Mouse (Mus musculus): ENCODE results near the gene Spns1. TPM values are rescaled to one million over a fixed set of nuclear protein-coding genes. Genes with fewer than 3 reads are reported as not detected.
"Not testable (repeated sequence)": the region's sequence is repeated elsewhere in the genome, so short reads cannot be mapped to it uniquely, and the experiment has no call there.

Gene Spns1
- total and polyA plus RNA-seq, 3 experiments, result 36.4 to 61.7 (median 42.6) TPM

DNA sequence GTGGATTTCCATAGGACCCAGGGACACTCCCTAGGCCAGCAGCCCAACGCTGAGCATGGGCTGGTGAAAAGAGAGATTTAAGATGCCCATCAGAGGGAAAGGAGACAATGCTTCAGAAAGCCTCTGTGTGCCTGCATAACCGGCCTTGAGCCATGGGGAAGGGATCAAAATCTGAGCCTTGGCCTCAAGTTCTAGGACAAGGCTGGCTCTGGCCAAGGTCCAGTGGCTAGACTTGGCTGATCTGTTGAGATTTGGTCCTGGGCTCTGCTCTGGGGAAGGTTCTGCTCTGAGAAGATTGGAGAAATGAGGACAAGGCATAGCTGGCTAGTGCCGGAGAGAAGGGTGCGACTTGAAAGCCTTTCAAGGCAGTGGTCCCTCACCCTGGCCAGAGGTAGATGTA, 33.8 kb upstream of the Spns1 start:
- TF ChIP-seq NELFE (IDR thresholded peaks at IDR 0.05; ENCODE audit: low read depth, low read length) (no peak), POLR2A (IDR thresholded peaks at IDR 0.05; ENCODE audit: low read depth, low read length) (no peak)
- Histone ChIP-seq H3K4me3 (replicated peaks in 1 of 3; ENCODE audit: low read depth in 2 of 3, low read length in 2 of 3, poor library complexity in 1 of 3) (no peak overlapping the region), H3K9ac (ENCODE audit: insufficient read depth, low read depth) (no peak overlapping the region), H3K79me2 (replicated peaks; ENCODE audit: control insufficient read depth, extremely low read depth, insufficient read depth, poor library complexity, severe bottlenecking) (peaks cover 27% of the 10 kb centered on the region), H3K9me3 (replicated peaks; ENCODE audit: low read length) (no peaks in the 10 kb centered on the region), H3K27me3 (replicated peaks) (no peaks in the 10 kb centered on the region), H3K27ac (ENCODE audit: insufficient read depth, low read depth) (no peak overlapping the region), H3K4me1 (ENCODE audit: control insufficient read depth in 1 of 2, insufficient read depth in 2 of 2) (peaks cover 23 to 43% of the 10 kb centered on the region in 2 experiments), H3K36me3 (replicated peaks in 1 of 2; ENCODE audit: control insufficient read depth in 1 of 2, insufficient read depth in 1 of 2, low read length in 1 of 2) (peaks cover 51 to 68% of the 10 kb centered on the region in 2 experiments), H3K4me2 (ENCODE audit: insufficient read depth, low read depth, poor library complexity, severe bottlenecking) (no peak overlapping the region)
- in situ Hi-C loops (cut with MboI; ENCODE audit: low pct_ligation_motif_present, low pct_unique_long_range_greater_than_20kb, low sequenced_read_pairs), result no loop called here
- no peak for DNase-seq (ENCODE audit: extremely low read depth)
- dilution Hi-C loops (cut with MboI; ENCODE audit: extremely low pct_ligation_motif_present, extremely low pct_unique_long_range_greater_than_20kb, low sequenced_read_pairs), result no loop called here

DNA sequence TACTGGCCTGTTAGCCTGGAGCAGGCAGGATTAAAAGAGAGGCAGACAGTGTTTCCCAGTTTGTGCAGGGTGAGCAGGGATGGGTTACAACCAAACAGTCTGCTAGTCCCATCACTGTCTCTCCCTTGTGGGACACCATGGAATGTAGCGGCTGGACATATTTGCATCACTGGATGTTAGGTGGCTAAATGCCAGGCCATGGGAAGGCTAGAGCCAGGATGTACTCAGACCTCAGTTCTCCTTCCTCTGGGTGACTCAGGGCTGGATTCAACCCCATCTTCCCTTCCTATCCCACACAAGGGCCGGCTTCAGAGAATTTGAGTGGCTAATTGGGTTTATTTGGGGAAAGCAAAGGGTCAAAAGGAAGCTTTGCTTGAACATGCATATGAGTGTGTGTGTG, 31.4 kb upstream of the Spns1 start:
- Histone ChIP-seq H3K4me3 (replicated peaks in 1 of 3; ENCODE audit: low read depth in 2 of 3, low read length in 2 of 3, poor library complexity in 1 of 3) (no peak overlapping the region), H3K9ac (ENCODE audit: insufficient read depth, low read depth) (no peak overlapping the region), H3K4me2 (ENCODE audit: insufficient read depth, low read depth, poor library complexity, severe bottlenecking) (no peak overlapping the region), H3K36me3 (replicated peaks in 1 of 2; ENCODE audit: control insufficient read depth in 1 of 2, insufficient read depth in 1 of 2, low read length in 1 of 2) (peaks cover 51 to 72% of the 10 kb centered on the region in 2 experiments), H3K4me1 (ENCODE audit: control insufficient read depth in 1 of 2, insufficient read depth in 2 of 2) (peaks cover 13 to 33% of the 10 kb centered on the region in 2 experiments), H3K9me3 (replicated peaks; ENCODE audit: low read length) (no peaks in the 10 kb centered on the region), H3K27ac (ENCODE audit: insufficient read depth, low read depth) (no peak overlapping the region), H3K79me2 (replicated peaks; ENCODE audit: control insufficient read depth, extremely low read depth, insufficient read depth, poor library complexity, severe bottlenecking) (peaks cover 14% of the 10 kb centered on the region), H3K27me3 (replicated peaks) (no peaks in the 10 kb centered on the region)
- DNase-seq (ENCODE audit: extremely low read depth), result no peak
- dilution Hi-C loops (cut with MboI; ENCODE audit: extremely low pct_ligation_motif_present, extremely low pct_unique_long_range_greater_than_20kb, low sequenced_read_pairs), result no loop called here
- in situ Hi-C loops (cut with MboI; ENCODE audit: low pct_ligation_motif_present, low pct_unique_long_range_greater_than_20kb, low sequenced_read_pairs), result no loop called here
- TF ChIP-seq KAT2A (IDR thresholded peaks at IDR 0.05; ENCODE audit: insufficient replicate concordance, low read length) (no peak), JUN (IDR thresholded peaks at IDR 0.05; ENCODE audit: insufficient read depth, low read depth, low read length) (no peak), TBP (conservative IDR thresholded peaks at IDR 0.05; ENCODE audit: low read depth, low read length) (no peak), ZNF384 (IDR thresholded peaks at IDR 0.05; ENCODE audit: low read depth, low read length) (no peak), ZC3H11A (IDR thresholded peaks at IDR 0.05; ENCODE audit: low read depth, low read length) (no peak), USF2 (conservative IDR thresholded peaks at IDR 0.05; ENCODE audit: low read depth, low read length) (no peak), MAZ (IDR thresholded peaks at IDR 0.05; ENCODE audit: low read depth, low read length) (no peak), MAFK (IDR thresholded peaks at IDR 0.05; ENCODE audit: insufficient replicate concordance, low read length) (no peak), HCFC1 (IDR thresholded peaks at IDR 0.05; ENCODE audit: low read depth, low read length) (no peak)

DNA sequence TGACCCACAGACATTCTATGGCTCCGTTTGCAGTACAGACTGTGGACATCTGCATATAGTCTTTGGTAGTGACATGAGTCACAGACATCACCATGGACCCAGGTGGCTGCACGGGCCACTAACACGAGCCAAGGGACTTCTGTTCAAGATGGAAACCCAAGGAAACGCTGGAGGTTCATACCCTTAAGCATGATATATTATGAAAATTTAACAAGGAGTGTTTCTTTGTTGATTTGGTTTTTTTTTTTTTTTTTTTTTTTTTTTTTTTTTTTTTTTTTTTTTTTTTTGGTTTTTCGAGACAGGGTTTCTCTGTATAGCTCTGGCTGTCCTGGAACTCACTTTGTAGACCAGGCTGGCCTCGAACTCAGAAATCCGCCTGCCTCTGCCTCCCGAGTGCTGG, 25.3 kb upstream of the Spns1 start:
- in situ Hi-C loops (cut with MboI; ENCODE audit: low pct_ligation_motif_present, low pct_unique_long_range_greater_than_20kb, low sequenced_read_pairs); H3K4me3 ChIP-seq (replicated peaks in 1 of 3; ENCODE audit: low read depth in 2 of 3, low read length in 2 of 3, poor library complexity in 1 of 3); H3K9ac ChIP-seq (ENCODE audit: insufficient read depth, low read depth); H3K9me3 ChIP-seq (replicated peaks; ENCODE audit: low read length); H3K79me2 ChIP-seq (replicated peaks; ENCODE audit: control insufficient read depth, extremely low read depth, insufficient read depth, poor library complexity, severe bottlenecking); DNase-seq (ENCODE audit: extremely low read depth); H3K4me2 ChIP-seq (ENCODE audit: insufficient read depth, low read depth, poor library complexity, severe bottlenecking); dilution Hi-C loops (cut with MboI; ENCODE audit: extremely low pct_ligation_motif_present, extremely low pct_unique_long_range_greater_than_20kb, low sequenced_read_pairs); H3K27me3 ChIP-seq (replicated peaks); H3K27ac ChIP-seq (ENCODE audit: insufficient read depth, low read depth): not testable (repeated sequence)
- Histone ChIP-seq H3K4me1 (ENCODE audit: control insufficient read depth in 1 of 2, insufficient read depth in 2 of 2) (peaks cover 6 to 12% of the 10 kb centered on the region in 2 experiments; a peak in 3 of 4 replicates), H3K36me3 (replicated peaks in 1 of 2; ENCODE audit: control insufficient read depth in 1 of 2, insufficient read depth in 1 of 2, low read length in 1 of 2) (peaks cover 0 to 11% of the 10 kb centered on the region in 2 experiments)
- TF ChIP-seq ZNF384 (IDR thresholded peaks at IDR 0.05; ENCODE audit: low read depth, low read length) (peak; percentile 84), BHLHE40 (IDR thresholded peaks at IDR 0.05; ENCODE audit: low read depth, low read length) (0 out of 2 replicates have a peak, but pooled peaks have one; percentile 16)
